Mouse (Mus musculus) CD8-positive naive resting alpha-beta T cell, adult 2 months (primary cell): ENCODE data around the gene Mt2.

Experiments used
- DNase-seq, 2 experiments: peaks; one replicate each; pipeline ENCODE4 v3.0.0; 2022; ENCODE audit warnings: low read depth in 2 of 2, low spot score in 2 of 2

Mt2 gene

DNA sequence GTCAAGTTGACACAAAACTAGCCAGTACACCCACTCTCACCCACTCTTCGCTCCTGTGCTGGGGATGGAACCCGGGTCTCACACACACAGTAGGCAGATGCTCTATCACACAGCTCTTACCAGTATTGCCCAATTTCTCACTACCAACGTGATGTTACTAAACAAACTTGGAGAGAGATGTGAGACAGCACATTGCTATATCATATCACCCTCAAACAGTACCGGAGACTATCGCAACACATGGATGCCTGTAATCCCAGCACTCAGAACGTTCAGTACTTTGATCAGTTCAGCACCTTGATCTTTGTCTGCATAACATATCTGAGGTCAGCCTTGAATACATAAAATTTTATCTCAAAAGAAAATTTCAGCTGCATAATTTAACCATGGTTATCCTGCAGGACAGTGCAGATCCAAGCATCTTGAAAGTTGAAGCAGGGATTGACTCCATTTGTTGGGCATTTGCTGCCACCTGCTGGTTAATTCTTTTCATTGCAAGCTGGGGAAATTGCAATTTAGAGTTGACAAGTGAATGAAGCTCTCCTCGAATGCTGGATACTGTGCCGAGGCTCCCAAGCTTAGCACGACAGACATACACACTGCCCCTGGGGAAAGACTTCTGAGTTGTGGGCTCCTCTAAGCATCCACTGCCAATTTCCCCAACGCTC lies 26.9 kb downstream of the Mt2 start:
- DNase-seq = peak; percentile 44 to 59

DNA sequence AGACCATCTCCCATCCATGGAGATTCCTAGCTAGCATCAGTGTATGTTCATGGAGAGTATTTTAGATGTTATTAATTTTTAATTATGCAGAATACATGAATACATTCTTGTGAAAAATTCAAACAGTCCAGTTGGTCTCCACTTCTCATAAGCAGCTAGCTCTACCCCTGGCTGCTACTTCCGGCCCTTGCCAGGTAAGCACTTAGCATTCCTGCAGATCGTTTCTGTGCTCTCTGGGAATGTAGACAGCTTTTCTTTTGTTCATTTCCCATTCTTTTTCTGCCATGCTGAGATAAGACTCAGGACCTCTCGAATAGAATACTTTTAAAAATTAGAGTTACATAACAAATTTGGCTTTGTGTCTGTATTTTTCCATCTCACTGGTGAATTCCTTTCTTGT lies 31.6 kb downstream of the Mt2 start:
- no peak for DNase-seq

DNA sequence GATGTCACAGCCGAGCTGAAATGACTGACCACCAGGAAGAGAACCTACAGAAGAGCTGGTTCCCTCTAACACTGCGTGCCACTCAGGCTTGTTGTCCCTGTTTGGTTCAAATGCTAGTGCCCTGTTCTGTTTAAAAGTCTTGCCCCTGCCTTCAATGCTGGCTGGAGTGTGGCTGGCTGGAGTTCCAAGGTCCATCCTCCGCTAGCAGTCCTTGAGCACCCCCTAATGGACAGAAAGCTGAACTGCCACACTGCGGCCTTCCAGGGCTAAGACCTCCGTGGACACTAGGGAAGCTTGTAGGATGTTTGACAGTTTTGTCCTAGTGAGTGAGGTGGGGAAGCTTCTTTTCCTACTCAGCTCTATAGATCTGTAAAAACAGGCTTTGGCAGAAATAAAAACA lies 33.3 kb downstream of the Mt2 start:
- peak; percentile 15 to 20 for DNase-seq

DNA sequence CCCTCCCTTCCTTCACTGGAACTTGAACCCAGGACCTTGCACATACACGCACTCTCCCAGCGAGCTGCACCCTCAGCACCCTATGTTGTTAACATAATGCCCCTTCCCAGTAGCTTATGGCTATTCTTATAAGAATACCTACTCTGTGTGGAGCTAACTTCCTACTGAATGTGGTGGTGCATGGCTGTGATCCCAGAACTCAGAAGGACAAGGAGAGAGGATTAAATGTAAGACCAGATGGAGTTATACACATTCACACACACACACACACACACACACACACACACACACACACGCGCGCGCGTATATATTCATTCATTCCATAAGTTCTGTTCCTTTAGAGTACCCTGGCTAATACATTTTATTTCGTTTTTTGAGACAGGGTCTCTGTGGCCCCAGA lies 33.8 kb downstream of the Mt2 start:
- no peak for DNase-seq

DNA sequence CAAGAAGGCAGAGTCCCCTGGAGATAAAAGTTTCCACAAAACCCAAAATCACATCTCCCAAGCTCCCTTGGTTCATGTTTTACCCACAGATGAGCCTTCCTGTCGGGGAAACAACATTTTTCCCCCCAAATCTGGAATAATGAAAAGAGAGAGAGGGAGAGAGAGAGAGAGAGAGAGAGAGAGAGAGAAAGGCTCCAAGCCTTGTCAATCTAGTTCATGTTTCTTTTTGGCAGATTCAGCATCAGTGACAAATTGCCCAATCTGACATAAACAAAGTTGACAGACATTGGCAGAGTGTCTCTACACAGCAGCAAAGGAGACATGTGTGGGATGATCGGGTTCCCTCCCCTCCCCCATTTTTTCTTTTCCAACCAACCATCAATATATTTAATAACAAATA lies 35.0 kb downstream of the Mt2 start:
- no peak for DNase-seq

DNA sequence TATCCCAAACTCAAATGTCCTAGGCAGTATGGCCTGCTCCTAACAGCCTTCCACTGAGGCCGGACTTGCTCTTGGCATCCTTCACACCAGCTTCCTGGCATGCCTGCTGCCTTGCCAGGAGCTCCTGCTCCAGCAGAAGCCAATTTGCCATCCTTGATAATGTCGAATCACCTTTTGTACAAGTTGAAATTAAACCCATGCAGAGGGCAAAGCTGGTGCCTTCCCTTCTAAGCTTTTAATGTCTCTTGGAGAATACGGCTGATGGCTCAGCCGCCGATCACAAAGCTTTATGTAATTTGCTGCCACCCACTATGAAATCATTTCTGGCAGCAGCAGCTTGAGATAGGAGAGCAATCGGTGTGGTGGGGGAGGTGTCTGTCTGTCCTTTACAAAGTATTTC lies 37.2 kb downstream of the Mt2 start:
- DNase-seq = no peak

DNA sequence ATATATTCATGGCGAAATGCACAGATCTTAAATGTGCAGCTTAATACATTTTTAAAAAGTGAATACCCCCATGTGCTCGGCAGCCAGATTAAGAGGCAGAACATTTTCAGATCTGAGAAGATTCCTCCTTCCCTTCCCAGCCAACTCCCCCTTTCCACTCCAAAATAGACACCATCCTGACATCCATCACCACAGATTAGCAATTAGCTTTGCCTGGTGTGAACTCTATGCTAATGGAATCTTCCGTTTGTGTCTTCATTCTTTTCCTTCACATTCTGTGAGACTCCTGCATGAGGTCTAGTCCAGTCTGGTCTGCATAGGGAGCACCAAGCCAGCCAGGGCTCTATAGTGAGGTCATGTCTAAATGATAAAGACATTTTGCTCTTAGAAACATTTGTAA lies 37.8 kb downstream of the Mt2 start:
- DNase-seq = no peak

DNA sequence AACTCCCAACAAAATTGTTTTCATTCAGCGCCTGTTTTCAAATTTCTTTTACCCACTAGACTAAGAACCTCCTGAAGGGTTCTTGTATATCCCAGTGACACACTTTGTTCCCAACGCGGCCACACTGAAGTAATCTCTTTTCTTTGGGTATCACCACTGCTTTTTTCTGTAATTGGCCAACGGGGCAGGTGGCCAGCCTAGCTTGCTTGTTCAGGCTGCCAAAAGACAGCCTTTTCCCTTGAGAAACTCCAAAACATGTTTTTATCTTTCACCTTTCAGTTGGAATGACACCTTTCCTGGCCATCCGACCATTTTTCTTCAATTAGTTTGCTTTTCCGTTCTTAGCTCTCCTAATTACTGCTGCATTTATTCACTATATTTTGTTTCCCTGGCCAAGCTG lies 41.4 kb downstream of the Mt2 start:
- no peak for DNase-seq

DNA sequence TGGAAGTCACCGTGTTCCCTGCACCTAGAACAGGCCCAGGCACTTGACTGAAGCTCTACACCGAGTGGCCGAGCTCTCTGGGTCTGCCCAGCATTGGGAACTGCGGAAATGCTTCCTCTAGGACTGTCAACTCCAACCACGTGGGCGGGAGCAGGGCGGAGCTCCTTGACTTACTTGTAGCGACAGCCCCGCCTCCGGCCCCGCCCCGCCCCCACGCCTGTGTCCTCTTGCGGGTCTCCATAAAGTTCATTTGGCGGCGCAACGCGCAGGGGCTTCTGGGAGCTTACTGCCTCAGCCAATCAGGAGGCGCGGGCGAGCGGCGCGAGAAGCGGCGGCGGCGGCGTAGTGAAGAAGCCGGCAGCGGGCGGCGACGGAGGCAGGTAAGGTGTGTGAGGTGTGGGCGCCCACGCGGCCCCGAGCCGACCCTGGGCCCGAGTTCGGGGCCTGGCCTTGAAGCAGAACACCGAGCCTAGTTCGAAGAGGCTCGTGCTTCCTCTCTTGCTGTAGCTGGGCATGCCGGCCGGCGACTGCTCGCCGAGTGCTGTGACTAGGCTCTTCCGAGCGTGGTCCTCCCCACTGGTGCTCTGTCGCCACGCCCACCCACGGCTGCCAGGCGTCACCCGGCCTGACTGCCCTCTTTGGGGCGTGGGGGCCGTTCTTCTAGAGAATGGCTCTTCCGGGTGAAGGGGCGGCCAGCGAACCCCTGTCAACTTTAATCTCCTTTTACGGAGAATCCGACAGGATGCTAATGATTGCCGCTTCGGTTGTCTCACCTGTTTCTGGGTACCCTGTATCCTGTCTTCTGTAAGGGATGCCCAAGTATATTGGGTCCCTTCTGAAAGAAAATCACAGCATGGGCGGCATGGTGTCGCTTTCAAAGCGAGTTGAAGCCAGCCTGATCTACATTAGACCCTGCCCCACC lies 42.0 kb downstream of the Mt2 start, which contains the start of gene Nup93:
Nup93 (plus strand) TSS at position 313 of the 922 bp plus-strand sequence.
- peak; percentile 82 to 85 for DNase-seq
